Mouse (Mus musculus) R1 (cell line): ENCODE measurements around the gene Cela1.

Experiments used
- DNase-seq: peaks from one replicate; pipeline ENCODE4 v3.0.0-alpha.2; 2018; ENCODE audit warnings: low read depth, low spot score

Cela1 gene

DNA sequence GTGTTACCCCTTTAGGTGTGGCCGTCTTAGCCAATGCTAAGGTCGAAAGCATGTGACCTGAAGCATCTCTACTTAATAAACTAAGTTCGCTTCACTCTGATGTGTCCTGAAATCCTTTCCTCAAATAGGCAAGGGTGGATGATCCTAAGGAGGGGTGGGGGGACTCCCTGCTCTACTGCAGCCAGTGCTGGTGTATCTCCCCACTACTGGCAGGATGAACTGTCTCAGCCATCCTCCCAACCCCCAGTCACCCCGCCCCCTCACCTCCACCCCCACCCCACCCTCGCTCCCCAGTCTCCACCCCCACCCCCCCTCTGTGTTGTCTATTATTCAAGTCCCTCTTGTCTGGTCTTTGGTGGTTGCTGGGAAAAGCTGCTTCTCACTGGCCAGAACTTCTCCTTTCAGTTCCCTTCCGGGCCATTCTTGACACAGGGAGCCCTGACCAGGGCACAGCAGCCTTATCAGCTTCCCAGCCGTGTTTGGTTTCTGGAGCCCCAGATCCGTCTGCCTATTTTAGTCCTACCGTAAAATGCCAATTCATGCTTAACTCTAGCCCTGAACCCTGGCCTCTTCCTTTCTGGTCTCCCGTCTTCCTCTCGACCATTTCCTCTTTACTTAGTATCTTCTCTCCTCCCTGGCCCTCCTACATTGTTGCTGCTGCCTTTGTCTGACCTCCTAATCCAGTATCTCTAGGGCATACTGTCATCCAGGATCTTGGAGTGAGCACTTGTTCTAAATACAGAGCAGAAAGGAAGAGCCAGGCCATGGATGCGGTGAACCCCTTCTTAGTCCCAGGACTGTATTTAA lies 13.9 kb downstream of the Cela1 start:
- peak; percentile 67 for DNase-seq

DNA sequence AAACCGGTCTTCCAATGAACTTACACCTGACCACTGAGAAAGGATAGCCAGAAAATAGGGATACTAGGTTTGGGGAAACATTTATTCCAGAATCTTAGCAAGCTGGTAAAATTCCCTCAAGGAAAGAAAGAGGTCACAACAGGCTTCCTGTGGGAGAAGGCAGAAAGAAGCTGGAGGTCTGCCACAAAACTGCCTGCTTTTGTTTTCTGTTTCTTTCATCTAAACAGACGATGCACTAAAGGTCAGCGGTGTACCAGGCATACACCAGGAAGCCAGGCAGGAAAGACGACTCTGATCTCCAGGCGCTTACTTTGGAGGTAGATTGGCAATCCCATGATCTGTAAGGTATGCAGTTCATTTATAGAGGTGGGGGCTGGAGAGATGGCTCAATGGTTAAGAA lies 16.9 kb downstream of the Cela1 start:
- DNase-seq, result no peak

DNA sequence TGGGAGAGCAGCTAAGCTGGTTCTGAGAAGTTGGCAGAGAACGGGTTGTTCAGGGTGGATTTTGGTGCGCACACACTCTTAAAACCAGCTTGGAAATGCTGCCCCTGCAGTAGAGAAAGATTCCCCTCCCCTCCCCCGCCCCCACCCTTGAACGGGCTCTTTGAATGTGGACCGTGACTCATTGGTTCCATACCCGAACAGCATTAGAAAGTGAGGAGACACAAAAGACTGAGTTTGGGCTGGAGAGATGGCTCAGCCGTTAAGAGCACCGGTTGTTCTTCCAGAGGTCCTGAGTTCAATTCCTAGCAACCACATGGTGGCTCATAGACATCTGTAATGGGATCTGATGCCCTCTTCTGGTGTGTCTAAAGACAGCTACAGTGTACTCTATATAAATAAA lies 17.7 kb downstream of the Cela1 start:
- no peak for DNase-seq

DNA sequence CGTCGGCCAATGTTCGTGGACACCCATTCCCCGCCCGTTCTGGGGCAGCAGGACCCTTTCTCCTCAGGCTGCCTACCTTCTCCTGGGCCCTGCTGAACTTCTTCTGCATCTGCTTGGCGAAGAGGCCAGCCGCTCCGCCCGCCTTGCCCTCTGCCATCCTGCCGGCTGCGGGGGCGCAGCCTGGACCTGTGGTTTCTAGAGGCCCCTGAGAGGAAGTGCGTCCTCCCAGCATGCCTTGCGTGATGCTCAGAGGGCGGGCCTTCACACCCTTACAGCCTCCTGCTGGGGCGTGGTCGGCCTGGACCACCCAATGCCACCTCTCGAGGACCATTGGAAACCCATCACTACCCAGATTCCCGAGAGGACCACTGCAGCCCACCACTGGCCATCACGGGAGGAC lies 18.4 kb downstream of the Cela1 start, which contains the start of gene Bin2:
Gene Bin2 (minus strand): TSS at position 217 of the 400 bp plus-strand sequence.
- peak; percentile 66 for DNase-seq

DNA sequence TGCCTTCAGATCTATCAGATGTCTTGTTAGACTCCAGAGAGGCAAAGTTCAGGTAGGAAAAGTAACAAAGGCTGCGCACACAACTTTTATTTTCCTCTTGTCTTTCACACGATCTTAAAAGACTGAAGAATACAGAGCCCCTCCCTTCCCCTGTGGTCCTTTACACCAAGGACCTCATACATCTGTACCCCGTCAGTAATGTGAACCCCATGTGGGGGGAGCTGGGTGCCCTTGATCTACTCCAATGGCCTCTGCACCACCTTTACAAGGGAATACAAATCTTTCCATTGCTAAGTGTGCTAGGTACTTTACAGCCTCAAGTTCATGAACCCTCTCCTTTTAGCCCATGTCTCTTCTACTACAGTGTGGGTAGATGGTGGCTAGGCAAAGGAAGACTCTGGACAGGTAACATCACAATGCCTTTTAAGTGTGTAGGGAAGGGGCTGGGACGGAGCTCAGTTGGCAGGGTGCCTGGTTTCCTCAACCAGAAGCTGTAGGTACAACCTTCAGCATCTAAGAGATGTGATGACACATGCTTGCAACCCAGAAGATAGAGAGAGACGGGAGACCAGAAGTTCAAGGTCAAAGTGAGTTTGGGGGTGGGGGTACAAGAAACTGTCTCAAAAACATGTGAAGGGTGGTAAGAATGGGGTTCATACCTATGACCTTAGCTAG lies 19.7 kb downstream of the Cela1 start:
- DNase-seq, result no peak

DNA sequence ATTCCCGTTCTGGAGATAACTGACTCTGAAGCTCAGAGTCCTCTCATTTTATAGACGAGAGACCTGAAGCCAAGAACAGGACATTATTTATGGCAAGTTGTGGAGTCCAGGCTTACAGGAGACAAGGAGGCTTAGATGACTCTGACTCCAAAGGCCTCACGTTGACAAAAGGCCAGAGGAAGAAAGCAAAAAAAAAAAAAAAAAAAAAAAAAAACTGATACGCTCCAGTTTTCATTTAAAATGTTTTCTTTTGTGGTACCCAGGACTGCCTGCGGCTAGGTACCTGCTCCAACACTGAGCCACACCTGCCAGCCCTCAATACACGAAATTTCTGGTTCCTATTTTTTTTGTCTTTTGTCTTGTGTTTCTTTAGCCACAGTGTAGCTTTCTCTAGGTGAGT lies 20.3 kb downstream of the Cela1 start:
- no peak for DNase-seq

DNA sequence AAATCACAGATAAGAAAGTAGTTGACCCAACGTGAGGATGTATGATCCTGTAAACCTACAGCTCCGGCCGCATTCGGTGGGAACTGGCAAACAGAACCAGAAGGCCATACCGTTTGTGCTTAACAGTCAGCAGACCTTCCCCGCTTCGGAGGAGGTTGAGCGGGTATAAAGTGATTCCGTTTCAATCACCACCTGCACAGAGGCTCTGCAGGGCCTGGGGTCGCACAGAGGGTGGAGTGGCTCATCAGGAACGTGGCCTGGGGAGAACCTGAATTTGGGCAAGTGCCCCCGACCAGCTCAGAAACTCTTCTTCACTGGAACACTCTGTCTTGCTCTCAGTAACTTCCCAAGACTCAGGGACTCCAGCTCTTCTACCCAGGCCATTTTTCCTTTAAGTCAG lies 20.9 kb downstream of the Cela1 start:
- no peak for DNase-seq

DNA sequence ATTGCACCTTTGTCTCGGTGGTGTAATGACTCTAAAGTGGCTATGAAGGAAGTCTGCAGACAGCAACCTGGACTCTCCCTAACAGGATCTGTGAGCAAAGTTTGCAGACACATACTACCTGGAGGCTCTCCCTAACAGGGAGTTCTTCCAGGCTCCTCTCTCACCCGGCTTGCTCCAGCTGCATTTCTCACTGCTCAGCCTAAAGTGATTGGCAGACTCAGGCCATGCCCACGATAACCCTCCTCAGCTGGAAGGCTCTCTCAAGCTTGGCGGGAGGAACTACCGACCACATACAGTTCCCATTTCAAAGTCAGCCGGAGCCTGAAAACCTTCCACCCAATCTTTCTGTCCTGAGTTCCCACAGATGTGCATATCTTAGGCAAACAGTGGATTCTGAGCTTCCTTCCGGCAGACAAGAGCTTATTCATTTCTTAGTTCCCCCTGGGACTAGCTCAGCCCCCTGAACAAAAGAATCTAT lies 21.5 kb downstream of the Cela1 start:
- DNase-seq, result peak; percentile 47

DNA sequence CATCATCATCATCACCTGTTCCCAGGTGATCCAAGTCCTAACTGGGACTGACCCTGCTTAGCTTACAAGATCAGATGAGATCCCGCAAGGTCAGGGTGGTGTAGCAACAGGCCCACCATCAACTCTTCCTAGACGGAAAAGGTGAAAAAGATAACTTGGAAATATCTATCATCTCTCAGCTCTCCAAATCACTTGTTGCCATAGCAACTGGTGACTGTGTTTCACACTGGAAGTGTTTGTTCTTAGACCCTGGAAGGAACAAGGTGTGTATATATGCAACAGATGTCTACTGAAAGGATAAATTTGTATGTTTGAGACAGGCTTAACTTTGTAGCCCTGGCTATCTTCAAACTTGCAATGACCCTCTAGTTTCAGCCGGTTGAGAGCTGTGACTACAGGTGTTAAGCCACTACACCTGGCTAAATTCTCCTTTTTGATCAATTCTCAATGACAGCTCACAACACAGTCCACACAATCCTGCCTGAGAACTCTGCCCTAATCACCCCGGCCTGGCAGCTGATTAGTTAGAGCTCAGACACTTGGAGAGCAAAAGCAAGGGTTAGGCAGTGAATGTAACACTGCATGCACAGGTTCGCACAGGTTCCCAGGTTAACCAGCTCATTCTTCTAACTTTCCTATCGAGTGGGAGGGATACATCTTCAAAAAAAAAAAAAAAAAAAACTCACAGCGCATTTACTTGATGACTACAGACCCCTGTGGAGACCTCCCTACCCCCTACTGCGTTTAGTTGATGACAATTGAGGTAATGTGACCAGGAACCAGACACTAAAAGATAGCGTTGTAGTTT lies 22.1 kb downstream of the Cela1 start:
- no peak for DNase-seq

DNA sequence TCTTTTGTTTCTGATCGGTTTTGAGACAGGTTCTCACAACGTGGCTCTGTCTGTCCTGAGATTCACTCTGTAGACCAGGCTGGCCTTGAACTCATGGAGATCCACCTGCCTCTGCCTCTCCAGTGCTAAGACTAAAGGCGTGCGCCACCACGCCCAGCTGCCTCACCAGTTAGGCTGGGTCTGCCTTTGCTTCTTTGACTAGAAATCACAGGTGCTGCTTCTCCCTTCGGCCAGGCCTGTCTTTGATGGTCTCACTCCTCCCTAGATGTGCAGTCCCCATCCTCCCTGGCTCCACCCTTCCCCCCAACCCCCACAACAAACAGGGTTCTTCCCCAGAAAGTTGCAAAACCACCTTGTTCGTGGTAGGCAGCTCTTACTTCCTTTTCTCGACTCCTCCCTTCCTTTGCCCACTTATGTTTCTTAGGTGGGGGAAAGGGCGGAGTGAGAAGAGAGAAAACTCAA lies 22.9 kb downstream of the Cela1 start:
- no peak for DNase-seq

DNA sequence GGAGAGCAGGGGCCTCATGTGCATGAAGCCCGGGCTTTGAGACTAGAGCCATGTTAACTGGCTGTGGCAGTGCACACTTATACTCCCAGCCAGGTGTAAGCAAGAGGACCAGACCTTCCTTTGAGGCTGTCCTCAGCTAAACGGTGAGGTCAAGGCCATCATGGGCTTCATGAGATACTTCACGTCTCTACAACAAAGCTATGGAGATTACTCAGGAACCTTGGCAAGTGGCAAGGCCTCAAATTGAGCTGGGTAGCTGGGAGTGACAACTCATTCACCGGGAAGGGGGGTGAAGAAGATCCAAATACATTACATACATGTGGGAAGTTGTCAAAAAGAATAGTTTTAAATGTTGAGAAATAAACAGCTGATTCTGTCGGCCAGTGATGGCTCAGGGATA lies 26.9 kb downstream of the Cela1 start:
- DNase-seq, result no peak

DNA sequence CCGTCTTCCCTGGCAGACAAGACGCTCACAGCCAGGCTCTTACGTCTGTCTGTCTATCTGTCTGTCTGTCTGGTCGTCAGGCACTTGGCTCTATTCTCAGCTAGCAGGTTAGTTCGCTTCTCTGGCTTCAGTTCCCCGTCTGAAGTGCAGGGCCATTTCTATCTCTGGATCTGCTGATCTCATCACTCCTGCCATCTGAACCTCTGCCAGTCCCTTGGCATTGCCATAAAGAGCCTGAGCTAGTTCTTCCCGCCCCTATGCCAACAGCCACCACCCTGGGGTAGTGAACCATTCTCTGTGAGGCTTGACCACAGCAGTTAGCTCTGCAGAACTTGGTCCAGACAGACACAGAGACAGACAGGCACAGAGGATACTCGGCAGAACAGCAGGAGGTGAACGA lies 27.4 kb downstream of the Cela1 start:
- no peak for DNase-seq

DNA sequence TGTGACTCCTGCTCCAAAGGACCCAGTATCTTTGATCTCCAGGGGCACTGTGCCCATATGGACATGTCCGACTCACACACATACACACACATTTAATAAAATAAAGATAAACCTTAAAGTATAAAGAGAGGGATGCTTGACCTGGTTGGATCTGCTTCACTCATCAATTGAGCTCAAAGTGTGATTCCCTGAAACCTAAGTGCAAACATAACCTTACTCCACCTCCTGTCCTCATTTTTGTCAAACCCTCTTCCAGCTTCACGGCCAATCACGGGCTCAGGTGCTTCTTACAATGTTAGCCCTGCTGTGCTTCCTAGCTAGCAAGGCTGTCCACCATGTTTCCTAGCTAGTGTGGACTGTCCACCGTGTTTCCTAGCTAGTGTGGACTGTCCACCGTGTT lies 32.5 kb downstream of the Cela1 start:
- DNase-seq, result no peak

DNA sequence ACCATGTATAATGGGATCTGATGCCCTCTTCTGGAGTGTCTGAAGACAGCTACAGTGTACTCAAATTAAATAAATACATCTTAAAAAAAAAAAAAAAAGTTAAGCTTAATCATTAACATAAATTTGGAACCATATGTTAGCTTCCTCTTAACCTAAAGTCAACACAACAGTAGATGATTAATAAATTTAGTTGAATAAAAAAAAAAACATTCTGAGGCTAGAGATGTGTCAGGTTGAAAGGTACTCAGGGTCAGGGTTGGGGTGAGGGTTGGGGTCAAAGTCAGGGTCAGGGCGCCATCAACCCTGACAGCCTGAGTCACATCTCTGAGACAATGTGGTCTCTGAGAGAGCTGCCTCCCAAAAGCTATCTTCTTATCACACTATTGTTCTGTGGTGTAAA lies 33.5 kb downstream of the Cela1 start:
- DNase-seq, result no peak

DNA sequence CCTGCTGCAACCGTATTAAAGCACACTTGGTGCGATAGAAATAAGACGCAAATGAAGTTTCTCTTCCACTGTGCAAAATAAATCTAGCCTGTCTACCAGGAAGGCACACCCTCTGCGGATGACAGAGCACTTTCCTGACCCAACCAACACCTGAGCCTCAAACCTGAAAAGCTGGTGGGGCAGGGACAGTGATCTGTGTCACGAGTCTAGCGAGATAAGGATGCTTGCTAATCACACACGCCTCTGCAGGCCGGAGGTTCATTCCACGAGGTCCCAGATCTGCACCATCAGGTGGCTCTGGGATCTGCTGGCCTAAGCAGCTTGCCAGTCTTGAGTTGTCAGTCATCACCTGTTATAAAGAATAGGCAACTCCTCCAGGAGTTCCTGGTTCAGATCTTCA lies 36.1 kb downstream of the Cela1 start:
- no peak for DNase-seq

DNA sequence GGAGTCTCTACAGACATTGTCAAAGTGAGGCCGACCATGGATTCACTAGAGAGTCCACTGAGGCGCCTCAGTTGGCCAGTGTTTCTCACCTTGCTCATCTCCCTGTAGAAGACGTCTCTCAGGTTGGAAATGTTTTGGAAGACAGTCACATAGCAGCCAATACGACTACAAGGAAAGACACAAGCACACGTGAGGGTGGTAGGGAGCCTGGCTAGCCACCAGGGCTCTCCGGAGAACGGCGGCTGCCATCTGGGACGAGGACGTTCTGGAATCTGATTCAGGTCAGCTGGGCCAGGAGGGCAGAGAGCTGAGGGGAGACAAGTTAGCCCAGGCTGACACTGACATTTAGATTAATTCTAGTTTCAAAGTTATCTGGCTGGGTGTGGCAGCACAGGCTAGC lies 37.6 kb downstream of the Cela1 start:
- DNase-seq, result no peak

DNA sequence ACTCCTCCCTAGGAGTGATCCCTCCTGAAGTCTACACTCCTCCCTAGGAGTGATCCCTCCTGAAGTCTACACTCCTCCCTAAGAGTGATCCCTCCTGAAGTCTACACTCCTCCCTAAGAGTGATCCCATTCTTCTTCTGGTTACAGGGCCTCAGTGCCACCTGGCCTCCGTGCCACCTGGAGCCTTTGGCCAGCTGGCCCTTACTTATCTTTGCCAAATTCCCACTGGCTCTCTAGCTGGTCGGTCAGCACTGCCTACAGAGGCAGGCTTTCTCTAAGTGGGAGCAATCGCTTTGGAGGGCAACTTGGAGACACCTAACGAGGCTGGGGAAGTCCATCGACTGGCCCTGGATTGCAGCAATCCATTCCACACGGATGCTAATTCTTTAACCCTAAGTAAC lies 41.6 kb downstream of the Cela1 start:
- DNase-seq, result no peak

DNA sequence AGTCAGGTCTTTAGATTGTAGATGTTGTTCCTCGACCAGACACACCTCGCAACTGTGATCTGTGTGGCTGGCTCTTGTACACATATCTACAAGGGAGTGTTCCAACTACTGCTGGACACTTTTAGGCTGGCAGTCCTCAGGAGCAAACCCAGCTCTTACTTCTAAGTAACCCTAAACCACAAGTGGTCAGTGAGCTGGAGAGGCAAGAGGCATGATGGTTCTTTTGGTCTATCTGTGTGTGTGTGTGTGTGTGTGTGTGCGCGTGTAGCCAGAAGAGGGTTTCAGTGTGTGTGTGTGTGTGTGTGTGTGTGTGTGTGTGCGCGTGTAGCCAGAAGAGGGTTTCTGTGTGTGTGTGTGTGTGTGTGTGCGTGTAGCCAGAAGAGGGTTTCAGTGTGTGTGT lies 45.3 kb downstream of the Cela1 start:
- no peak for DNase-seq

DNA sequence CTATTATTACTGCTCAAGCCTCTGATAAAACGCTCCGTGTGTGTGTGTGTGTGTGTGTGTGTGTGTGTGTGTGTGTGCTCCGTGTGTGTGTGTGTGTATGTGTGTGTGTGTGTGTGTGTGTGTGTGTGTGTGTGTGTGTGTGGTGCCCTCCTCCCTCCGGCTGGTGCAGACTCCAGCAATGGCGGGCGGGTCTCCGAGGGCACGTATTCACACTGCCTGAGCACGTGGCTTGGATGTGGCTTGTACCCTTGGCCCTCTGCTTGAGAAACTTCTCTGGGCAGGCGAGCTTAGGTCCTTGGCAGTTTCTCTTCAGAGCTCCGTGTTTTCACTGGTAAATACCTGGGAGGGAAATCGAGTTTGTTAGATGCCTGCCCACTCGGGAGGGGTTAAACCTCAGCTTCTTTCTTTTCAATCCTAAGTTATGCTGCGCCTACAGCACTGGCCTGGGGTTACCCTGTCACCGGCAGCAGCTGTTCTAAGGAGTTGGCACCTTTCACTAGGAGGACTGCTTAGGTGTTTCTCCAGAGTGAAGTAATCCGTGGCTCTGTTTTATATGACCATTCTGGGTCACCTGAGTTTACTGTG lies 46.4 kb downstream of the Cela1 start:
- no peak for DNase-seq

DNA sequence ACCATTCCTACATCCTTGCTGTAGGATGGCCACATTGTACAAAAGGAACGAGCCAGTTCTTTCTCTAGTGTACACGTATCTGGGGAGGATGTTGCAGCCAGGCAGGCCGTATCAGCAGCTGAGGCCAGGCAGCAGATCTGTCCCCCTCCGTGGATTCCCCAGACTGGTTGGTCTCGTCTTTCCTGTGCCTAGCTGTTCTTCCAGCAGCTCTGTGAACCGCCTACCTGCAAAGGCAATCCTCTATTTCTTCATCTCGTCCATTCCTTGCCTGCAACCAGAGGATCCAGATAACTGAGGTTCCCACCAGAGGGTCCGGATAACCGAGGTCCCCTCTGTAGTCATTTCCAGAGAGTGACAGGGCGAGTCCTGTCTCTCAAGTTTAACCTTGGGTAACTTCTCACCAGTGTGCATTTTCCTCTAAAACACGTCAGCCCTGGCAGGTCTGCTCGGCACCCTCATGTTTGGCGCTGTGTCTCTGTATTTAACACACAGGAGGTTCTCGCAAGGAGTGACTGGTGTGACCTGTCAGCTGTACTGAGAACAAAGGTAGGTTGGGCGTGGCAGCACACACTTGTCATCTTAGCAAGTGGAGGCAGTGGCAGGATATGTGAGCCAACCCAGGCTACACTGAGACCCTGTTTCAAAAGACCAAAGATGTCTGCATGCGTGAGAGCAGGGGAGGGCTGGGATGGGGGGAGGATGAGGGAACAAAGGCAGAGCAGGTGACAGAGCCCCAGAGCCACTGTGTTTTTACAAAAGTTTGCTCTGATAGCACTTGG lies 47.6 kb downstream of the Cela1 start:
- no peak for DNase-seq

DNA sequence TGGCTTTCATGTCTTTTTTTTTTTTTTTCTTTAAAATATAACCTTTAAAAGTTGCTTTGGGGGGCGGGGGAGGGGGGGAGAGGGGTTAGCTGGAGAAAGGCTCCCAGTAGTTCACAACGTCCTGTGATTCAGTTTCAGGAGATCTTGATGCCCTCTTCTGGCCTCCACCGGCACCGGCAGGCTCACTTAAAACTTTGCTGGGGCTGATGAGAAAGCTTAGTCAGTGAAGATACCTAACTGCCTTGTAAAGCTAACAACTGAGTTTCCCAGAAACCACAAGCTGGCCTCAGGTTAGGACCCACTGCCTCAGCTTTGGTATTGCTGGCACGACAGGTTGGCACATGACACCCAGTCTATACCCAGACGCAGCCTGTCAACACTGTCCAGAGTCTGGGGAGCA lies 50.1 kb downstream of the Cela1 start:
- DNase-seq, result no peak
